Mouse (Mus musculus): ENCODE measurements around the gene Pmel. TPM values are rescaled to one million over a fixed set of nuclear protein-coding genes. Genes with fewer than 3 reads are reported as not detected.
A peak's percentile ranks its signal among the peaks of the same experiment; 100 is the strongest.
"Not testable (repeated sequence)": the region's sequence is repeated elsewhere in the genome, so short reads cannot be mapped to it uniquely, and the experiment has no call there.

Pmel gene
- total RNA-seq, 2 experiments from 2014 or later = not detected

DNA sequence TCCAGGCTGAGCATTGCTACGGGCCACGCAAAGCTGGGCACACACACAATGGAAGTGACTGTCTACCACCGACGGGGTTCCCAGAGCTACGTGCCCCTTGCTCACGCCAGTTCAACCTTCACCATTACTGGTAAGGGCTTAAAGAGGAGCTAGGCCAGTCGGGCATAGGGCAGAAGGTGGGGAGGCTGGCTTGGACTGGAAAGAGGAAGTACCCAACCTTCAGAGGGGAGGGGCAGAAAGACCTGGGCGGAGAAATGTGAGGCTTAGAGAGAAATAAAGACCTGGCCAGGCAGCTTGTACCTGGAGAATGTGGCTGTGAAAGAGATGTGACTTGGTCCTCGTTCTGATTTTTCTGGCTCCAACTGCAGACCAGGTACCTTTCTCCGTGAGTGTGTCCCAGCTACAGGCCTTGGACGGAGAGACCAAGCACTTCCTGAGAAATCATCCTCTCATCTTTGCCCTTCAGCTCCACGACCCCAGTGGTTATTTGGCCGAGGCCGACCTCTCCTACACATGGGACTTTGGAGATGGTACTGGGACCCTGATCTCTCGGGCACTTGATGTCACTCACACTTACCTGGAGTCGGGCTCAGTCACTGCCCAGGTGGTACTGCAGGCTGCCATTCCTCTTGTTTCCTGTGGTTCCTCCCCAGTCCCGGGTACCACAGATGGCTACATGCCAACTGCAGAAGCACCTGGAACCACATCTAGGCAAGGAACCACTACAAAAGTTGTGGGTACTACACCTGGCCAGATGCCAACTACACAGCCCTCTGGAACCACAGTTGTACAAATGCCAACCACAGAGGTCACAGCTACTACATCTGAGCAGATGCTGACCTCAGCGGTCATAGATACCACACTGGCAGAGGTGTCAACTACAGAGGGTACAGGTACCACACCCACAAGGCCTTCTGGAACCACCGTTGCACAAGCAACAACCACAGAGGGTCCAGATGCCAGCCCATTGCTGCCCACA, 11.9 kb downstream of the Pmel start:
- Histone ChIP-seq H3K27ac (no peak overlapping the region), H3K4me3 (no peak overlapping the region)
- no peak for DNase-seq
- intact Hi-C loops (cut with DNase I) = no loop called here
- TF ChIP-seq CTCF (IDR thresholded peaks at IDR 0.05) = no peak

DNA sequence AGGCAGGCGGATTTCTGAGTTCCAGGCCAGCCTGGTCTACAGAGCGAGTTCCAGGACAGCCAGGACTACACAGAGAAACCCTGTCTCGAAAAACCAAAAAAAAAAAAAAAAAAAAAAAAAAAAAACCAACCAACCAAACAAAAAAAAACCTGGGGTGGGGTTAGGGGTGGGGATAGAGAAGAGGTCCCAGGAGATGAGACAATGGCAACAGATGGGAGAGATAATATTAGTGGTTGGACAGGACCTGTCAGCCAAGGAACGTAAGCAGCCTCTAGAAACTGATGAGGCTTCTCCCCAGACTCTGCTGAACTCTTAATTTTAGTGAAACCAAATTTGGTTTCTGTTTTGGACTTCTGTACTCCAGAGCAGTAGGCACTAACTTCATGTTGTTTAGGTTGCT, 21.5 kb downstream of the Pmel start:
- H3K4me3 ChIP-seq; intact Hi-C loops (cut with DNase I); DNase-seq: not testable (repeated sequence)

DNA sequence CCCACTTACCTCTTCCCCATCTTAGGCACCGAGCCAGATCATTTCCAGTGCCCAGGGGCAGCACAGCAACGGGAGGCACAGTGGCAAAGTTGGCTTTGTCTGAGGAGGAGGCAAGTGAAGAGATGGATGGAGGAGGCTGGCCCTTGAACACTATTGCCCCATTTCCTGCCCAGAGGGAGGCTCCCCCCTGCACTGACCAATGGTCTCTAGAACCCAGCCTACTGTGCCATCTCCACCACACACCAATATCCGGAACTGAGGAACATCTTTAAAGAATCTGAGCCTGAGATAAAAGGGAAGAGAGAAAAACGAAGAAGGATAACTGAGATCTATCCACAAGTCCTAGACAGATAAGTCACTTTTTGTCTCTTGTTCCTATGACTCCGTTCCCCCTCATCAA, 24.1 kb downstream of the Pmel start:
- intact Hi-C loops (cut with DNase I) = no loop called here
- Histone ChIP-seq H3K27ac (no peak overlapping the region), H3K4me3 (no peak overlapping the region)
- no peak for TF ChIP-seq CTCF (IDR thresholded peaks at IDR 0.05)
- DNase-seq = no peak

More for the DNA sequence above, 21.5 kb downstream of the Pmel start:
- H3K27ac ChIP-seq = not testable (repeated sequence)

DNA sequence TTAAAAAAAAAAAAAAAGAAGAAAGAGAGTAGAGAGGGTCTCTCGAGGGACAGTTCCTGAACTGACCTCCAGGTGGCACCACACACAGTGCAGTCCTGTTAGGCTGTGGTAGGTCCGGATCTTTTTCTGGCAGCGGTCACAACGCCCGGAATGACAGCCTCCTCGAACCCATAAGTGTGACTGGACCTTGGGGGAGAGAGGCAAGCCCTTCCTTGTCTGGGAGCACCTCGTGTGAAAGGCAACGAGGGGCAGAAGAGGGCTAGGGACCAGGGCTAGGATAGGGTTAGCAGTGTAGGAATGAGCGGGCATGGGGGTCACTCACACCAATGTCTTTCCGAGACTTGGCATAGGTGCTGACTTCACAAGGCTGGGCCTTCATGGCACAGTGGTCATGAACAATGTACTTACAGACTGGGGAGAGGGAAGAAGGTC, 27.0 kb downstream of the Pmel start:
- Histone ChIP-seq H3K27ac (no peak overlapping the region), H3K4me3 (peak overlapping the region; percentile 46; the same call in 1 of the 2 replicates)
- intact Hi-C loops (cut with DNase I) = loop anchor here (5.0 kb wide), 1 partner anchor 246 kb away; no protein-coding TSS in a partner anchor
- TF ChIP-seq CTCF (IDR thresholded peaks at IDR 0.05) = peak; percentile 89
- DNase-seq = peak; percentile 80

DNA sequence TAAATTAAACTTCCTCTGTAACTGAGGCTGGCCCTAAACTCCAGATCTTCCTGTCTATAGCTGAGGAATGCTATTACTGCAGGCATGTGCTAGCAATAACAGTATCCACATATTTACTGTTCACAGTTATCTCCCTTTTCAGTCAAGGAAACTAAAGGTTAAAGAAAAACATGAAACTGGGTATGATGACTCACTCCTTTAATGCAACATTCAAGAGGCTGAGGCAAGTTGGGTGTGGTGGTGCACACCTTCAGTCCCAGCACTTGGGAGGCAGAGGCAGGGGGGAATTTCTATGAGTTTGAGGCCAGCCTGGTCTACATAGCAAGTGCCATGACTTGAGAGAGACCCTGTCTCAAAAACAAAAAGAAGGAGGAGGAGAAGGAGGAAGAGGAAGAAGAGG, 28.0 kb downstream of the Pmel start:
- no peak overlapping the region for H3K4me3 ChIP-seq
- no peak for DNase-seq
- intact Hi-C loops (cut with DNase I) = loop anchor here (1.0 to 5.0 kb wide), 2 partner anchors 162 to 245 kb away; no protein-coding TSS in a partner anchor
- H3K27ac ChIP-seq = no peak overlapping the region
- no peak for TF ChIP-seq CTCF (IDR thresholded peaks at IDR 0.05)

DNA sequence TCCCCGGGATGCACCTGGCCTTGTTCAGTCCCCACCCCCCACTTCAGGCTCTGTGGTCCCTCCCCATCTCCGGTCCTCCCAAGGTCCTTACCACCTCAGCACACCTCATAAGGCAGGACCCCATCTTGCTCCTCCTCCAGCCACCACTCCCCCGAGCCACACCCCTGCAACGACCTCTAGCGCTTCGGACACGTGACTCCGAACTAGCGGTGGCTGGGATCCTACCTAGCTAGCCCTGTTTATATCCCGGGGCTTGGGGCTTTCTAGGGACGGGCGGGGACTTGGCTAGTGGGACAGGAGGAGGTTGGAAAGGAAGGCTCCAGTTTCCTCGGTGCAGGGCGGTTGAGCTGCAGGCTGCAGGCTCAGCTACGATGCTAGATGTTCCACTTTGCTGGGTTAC, 33.4 kb downstream of the Pmel start:
- no peak for TF ChIP-seq CTCF (IDR thresholded peaks at IDR 0.05)
- intact Hi-C loops (cut with DNase I) = no loop called here
- peak; percentile 27 for DNase-seq
- Histone ChIP-seq H3K4me3 (no peak overlapping the region), H3K27ac (no peak overlapping the region)

DNA sequence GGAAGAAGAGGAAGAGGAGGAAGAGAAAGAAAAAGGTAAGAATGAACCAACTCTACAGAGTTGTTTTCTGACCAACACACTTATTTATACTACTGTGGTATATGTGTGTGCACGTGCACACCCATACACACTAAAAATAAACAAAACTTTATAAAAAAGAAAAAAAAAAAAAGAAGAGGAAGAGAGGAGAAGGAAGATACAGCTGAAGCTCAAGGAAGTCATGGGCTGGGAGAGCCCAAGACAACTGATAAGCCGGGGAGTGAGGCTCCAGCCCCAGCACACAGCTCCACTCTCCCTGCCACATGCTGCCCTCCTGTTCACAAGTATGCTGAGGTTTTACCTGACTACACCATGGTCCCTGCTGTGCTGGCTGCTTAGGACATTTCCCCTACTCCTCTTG, 36.3 kb downstream of the Pmel start:
- intact Hi-C loops (cut with DNase I) = no loop called here
- no peak overlapping the region for H3K27ac ChIP-seq
- no peak for TF ChIP-seq CTCF (IDR thresholded peaks at IDR 0.05)
- no peak overlapping the region for H3K4me3 ChIP-seq
- no peak for DNase-seq

DNA sequence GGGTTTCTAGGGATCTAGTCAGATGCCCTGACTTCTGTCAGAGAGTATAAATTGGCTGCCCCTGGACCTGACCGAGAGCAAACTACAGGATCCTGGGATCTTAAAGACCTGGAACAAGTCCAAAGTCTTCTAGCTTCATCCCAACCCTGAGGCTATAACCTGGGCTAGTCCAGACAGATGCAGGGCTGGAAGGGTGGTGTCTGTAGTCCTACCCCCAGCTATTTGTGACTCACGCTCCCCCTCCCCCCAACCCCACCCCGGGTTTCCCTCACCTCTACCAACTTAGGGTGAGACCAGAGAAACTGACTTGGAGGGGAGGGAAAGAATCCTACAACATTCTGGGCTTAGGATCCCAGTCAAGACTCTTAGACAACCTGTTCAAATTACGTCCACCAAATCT, 38.6 kb downstream of the Pmel start:
- no peak for DNase-seq
- intact Hi-C loops (cut with DNase I) = loop anchor here (2.0 kb wide), 1 partner anchor 38 kb away; the partner anchor contains the start of genes Cdk2 and Pmel
- H3K4me3 ChIP-seq = peak overlapping the region; percentile 96
- peak overlapping the region; percentile 96; the same call in 1 of the 2 replicates for H3K27ac ChIP-seq
- TF ChIP-seq CTCF (IDR thresholded peaks at IDR 0.05) = no peak

DNA sequence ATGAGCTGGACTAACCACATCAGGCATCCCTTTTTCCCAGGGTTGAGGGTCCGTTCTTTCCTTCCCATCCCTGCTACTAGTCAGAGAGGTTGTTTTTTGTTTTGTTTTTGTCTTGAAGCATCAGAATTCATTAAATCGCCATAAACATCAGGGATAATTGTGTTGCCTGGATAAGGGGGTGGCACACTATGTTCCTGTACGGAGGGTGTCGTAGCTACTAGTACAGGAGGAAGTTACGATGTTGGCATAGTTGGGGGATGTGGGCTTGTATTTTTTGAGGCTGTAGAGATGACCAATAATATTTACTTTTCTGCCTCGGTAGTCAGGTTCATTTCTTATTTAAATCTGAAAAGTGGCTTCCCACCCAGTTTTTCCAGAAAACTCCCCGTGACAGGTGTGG, 39.2 kb downstream of the Pmel start:
- intact Hi-C loops (cut with DNase I) = loop anchor here (2.0 kb wide), 1 partner anchor 38 kb away; the partner anchor contains the start of genes Cdk2 and Pmel
- no peak for TF ChIP-seq CTCF (IDR thresholded peaks at IDR 0.05)
- Histone ChIP-seq H3K27ac (peak overlapping the region; percentile 96), H3K4me3 (peak overlapping the region; percentile 96)
- no peak for DNase-seq

DNA sequence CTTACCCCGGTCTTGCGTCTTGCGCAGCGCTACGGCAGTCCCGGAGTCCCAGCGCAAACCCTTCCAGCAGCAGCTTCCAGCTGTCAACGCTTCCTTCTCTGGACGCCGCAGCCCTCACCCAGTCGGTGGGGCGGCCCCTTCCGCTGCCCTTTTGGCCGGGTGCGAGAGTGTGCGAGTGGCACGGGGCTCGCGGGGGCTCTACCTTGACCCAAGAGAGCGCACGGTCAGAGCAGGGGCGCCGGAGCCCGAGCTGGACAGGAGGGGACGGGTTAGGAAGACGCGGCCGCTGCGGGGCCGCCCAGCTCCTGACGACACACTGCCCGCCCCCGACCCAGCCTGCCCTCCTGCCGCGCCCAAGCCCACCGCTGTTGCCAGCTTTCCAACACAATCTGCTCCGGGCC, 39.8 kb downstream of the Pmel start:
- TF ChIP-seq CTCF (IDR thresholded peaks at IDR 0.05) = no peak
- intact Hi-C loops (cut with DNase I) = loop anchor here (2.0 kb wide), 1 partner anchor 39 kb away; the partner anchor contains the start of genes Cdk2 and Pmel
- H3K27ac ChIP-seq = peak overlapping the region; percentile 96
- peak overlapping the region; percentile 96 for H3K4me3 ChIP-seq
- peak; percentile 83 for DNase-seq

DNA sequence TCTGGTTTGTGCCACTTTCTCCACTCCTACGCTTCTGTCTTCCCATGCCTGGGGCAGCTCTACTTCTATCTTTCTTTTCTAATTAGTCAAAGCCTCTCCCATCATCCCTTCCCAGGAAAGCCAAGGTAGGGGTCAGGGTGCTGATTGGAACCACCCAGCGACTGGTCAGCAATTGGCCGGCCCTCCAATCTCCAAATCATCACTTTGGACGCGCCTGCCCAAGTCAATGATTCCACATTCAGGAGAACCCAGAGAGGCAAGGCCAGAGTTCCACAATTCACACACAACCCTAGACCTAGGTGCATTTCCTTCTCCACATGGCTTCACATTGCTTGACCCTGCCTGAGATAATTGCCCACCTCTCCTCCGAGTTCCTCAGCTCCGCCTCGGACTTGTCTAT, 40.2 kb downstream of the Pmel start:
- intact Hi-C loops (cut with DNase I) = no loop called here
- H3K27ac ChIP-seq = peak overlapping the region; percentile 96
- no peak for TF ChIP-seq CTCF (IDR thresholded peaks at IDR 0.05)
- peak overlapping the region; percentile 96 for H3K4me3 ChIP-seq
- no peak for DNase-seq

DNA sequence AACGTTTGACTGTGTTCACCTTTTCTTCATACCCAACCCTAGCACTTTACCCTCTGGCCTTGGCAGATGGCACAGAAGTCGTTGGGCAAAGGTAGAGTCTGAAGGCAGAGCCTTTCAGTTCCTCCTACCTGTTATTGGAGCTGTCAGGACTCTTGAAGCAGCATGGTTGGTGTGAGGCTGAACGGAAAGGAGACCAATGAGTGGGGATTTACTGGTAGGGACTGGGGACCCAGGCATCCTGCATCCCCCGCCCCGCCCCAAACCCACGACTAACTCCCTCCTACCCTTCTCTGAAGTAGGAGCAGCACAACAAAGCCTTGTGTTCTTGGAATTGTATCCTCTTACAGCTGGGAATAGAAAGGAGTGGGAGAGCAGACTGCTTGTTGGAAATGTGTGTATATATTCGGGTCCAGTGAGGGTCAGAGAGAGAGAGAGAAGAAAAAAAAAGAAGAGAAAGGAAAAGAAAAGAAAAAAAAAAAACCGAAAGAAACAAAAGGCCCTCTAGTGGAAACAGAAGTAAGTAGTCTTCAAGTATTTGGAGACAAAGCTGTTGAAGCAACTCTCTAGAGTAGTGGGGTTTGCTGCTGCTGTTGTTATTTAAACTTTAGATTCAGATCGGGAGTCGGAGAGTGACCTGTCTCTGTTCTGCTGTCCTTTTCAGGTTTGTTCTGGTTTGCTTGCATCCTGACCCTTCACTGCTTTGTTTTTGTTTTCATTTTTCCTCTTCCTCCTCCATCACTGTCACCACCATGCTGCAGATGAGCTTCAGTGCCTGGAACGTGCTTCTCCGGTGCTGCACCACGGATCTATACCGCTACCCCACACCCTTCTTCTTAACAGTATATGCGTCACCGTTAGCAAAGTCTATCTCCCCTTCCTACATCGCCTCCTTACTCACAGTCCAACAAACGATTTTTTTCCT, 40.9 kb downstream of the Pmel start, which contains the start of gene Dgka:
Gene Dgka, minus strand, starts transcription at position 176 of the 922 bp plus-strand sequence.
- H3K4me3 ChIP-seq = peak within 1 kb of the TSS; percentile 96
- peak within 1 kb of the TSS; percentile 96 for H3K27ac ChIP-seq
- TF ChIP-seq CTCF (IDR thresholded peaks at IDR 0.05) = peak; percentile 35; the same call in 1 of the 2 replicates
- no peak for DNase-seq
- intact Hi-C loops (cut with DNase I) = no loop called here

All from gastrocnemius, adult 2 months (tissue).